Mouse (Mus musculus) heart, embryonic 13.5 days (tissue): ENCODE results near the gene Med25. TPM values are rescaled to one million over a fixed set of nuclear protein-coding genes. Genes with fewer than 3 reads are reported as not detected.

ENCODE experiments used
- ATAC-seq: fragments of 200-750 bp; cut with Nextera tagmentation; 2 replicates; pipeline ENCODE4 v1.8.0; 2017; ENCODE audit warnings: moderate TSS enrichment; ENCODE audit not compliant: insufficient number of reproducible peaks, low FRiP score, low TSS enrichment; ENCODE audit errors: extremely low read depth
- H3K27ac ChIP-seq: fragments of 300-500 bp; sonication (generic); replicated peaks from 2 replicates; pipeline ENCODE4 v1.5.1; 2015; ENCODE audit warnings: moderate library complexity, mild to moderate bottlenecking, inconsistent platforms
- H3K27me3 ChIP-seq: fragments of 300-500 bp; sonication (generic); replicated peaks from 2 replicates; pipeline ENCODE4 v1.6.1; 2015; ENCODE audit warnings: mild to moderate bottlenecking, inconsistent platforms
- H3K36me3 ChIP-seq: fragments of 300-500 bp; sonication (generic); 2 replicates; pipeline ENCODE4 v1.6.1; 2015; ENCODE audit warnings: mild to moderate bottlenecking, inconsistent platforms
- H3K4me1 ChIP-seq: fragments of 300-500 bp; sonication (generic); 2 replicates; pipeline ENCODE4 v1.6.1; 2015; ENCODE audit warnings: inconsistent platforms
- H3K4me2 ChIP-seq: fragments of 300-500 bp; sonication (generic); 2 replicates; pipeline ENCODE4 v1.6.1; 2015; ENCODE audit warnings: inconsistent platforms, mild to moderate bottlenecking, moderate library complexity
- H3K4me3 ChIP-seq: fragments of 300-500 bp; sonication (generic); 2 replicates; pipeline ENCODE4 v1.5.1; 2015; ENCODE audit warnings: moderate library complexity, mild to moderate bottlenecking, inconsistent platforms
- H3K9ac ChIP-seq: fragments of 300-500 bp; sonication (generic); 2 replicates; pipeline ENCODE4 v1.6.1; 2015; ENCODE audit warnings: inconsistent platforms, mild to moderate bottlenecking, moderate library complexity
- H3K9me3 ChIP-seq: fragments of 300-500 bp; sonication (generic); 2 replicates; pipeline ENCODE4 v1.6.1; 2016; ENCODE audit warnings: inconsistent platforms
- WGBS: fragments of 180-500 bp; shearing (Covaris S2); methylation state at CpG from one replicate; pipeline ENCODE4 v1.1.7; 2015; ENCODE audit warnings: mixed read lengths; 5-methylcytosine and 5-hydroxymethylcytosine counted together
- polyA plus RNA-seq: library from polyadenylated mRNA; unstranded; fragments of >200 nt; fragmentation: Nextera tagmentation; extraction: Ambion mirVana; gene quantifications from 2 replicates; pipeline ENCODE4 v1.2.1, GENCODE M21; 2015

Med25 gene
- polyA plus RNA-seq, 1 experiment from 2014 or later: 73.1 TPM

DNA sequence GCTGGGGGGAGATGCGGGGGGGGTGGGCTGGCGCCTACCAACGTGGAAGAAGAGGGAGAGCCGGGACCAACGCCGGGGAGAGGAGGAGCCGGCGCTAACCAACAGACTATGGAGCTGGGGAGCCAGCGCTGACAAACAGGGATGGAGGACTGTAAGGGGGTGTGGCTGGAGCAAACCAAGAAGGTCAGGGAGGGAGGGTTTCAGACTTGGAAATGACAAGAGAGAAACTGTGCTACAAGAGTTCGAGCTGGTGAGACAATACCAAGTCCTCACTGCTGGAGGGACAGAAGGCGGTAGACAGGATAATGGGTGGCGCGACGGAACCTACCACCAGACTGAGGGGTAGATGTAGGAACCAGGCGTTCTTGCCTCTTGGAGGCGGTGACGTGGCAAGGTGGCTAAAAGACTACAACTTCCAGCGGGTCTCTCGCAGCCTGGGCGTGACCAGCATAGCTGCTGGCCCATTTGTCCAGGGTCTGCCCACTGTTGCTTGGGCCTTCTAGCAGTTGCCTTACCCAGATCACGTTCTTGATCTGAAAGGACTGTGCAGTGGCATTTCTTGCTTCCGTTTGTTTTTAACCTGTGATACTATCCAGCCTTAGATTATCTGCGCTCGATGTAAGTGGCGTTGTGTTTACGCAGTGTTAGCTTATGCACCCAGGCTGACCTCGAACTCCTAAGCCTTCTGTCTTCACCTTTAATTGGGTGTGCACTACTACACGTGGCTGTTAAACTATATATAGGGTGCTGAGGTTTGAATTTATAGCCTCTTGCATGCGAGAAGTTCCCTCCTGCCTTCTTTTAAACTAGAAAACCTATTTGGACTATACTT is 22.6 kb downstream of the Med25 start, which contains the start of gene Ptov1:
Gene Ptov1 (minus strand): TSS at position 92 of the 832 bp plus-strand sequence.
- Histone ChIP-seq H3K4me2 (peak within 1 kb of the TSS; percentile 92), H3K27ac (peak within 1 kb of the TSS; percentile 99), H3K9ac (peak within 1 kb of the TSS; percentile 98), H3K4me1 (peaks cover 66% of the 10 kb centered on the region), H3K36me3 (peaks cover 7% of the 10 kb centered on the region), H3K27me3 (no peaks in the 10 kb centered on the region), H3K4me3 (peak within 1 kb of the TSS; percentile 81), H3K9me3 (no peaks in the 10 kb centered on the region)
- 5% methylated on average over 29 of the region's 29 CpGs for WGBS
- ATAC-seq: peak; percentile 82

GRCm38 (mm10) chr7:44868919-44869696 is 23.4 kb downstream of the Med25 start:
- ATAC-seq: peak; percentile 48
- Histone ChIP-seq H3K36me3 (peaks cover 15% of the 10 kb centered on the region), H3K9ac (peak overlapping the region; percentile 98), H3K4me2 (peak overlapping the region; percentile 92), H3K27me3 (no peaks in the 10 kb centered on the region), H3K9me3 (no peaks in the 10 kb centered on the region), H3K27ac (peak overlapping the region; percentile 99), H3K4me1 (peaks cover 73% of the 10 kb centered on the region), H3K4me3 (peak overlapping the region; percentile 81)
- WGBS: under 1% methylated on average over 85 of the region's 108 CpGs

GRCm38 (mm10) chr7:44868465-44868864 is 24.0 kb downstream of the Med25 start:
- peak overlapping the region; percentile 98 for H3K9ac ChIP-seq
- H3K27me3 ChIP-seq: no peaks in the 10 kb centered on the region
- no peak for ATAC-seq
- peak overlapping the region; percentile 92 for H3K4me2 ChIP-seq
- peaks cover 73% of the 10 kb centered on the region for H3K4me1 ChIP-seq
- H3K9me3 ChIP-seq: no peaks in the 10 kb centered on the region
- H3K27ac ChIP-seq: peak overlapping the region; percentile 99
- peaks cover 22% of the 10 kb centered on the region for H3K36me3 ChIP-seq
- WGBS: 6% methylated on average over 16 of the region's 16 CpGs
- peak overlapping the region; percentile 81 for H3K4me3 ChIP-seq

- Histone ChIP-seq H3K27me3 (no peaks in the 10 kb centered on the region), H3K4me3 (peak overlapping the region; percentile 81), H3K27ac (peak overlapping the region; percentile 99; the same call in 1 of the 2 replicates), H3K9ac (peak overlapping the region; percentile 98), H3K4me2 (peak overlapping the region; percentile 92), H3K4me1 (peaks cover 66% of the 10 kb centered on the region), H3K9me3 (no peaks in the 10 kb centered on the region), H3K36me3 (peaks cover 28% of the 10 kb centered on the region)
- no peak for ATAC-seq
- 45% methylated on average over 9 of the region's 9 CpGs for WGBS
Measured at GRCm38 (mm10) chr7:44867802-44868201, 24.7 kb downstream of the Med25 start.

DNA sequence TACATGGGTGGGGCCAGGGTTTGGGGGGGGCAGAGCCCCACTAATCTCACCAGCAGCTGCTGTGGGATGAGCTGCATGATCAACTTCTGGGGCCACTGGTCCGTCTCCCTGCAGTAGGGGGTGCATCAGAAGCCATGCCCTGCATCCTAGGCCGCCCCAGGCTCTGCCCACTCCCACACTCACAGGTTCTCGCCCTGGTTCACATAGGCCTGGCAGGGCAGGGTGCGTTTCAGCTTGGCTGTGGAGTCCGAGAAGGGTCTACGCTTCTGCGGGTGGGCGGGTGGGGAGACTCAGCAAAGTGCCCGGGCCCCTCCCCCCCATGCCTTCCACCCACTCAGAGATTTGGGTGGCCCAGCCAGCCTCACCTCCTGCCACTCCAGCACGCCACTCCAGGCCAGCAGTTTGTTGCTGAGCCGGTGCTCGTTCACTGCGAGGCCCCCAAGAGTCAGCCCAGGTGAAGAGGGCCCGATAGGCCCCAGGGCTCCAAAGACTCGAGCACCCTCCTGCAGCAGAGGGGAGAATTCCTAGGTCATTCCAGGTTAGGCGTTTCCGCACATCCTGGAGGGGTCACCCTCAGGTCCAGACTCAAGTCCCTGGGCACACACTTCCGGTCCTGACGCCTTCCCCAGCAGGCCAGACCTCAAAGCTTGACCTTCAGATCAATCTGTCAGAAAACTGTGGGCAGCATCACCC is 25.4 kb downstream of the Med25 start:
- Histone ChIP-seq H3K9me3 (no peaks in the 10 kb centered on the region), H3K4me2 (peak overlapping the region; percentile 92), H3K4me1 (peaks cover 60% of the 10 kb centered on the region), H3K36me3 (peaks cover 35% of the 10 kb centered on the region), H3K27me3 (no peaks in the 10 kb centered on the region), H3K4me3 (peak overlapping the region; percentile 81), H3K27ac (peak overlapping the region; percentile 77), H3K9ac (peak overlapping the region; percentile 98)
- ATAC-seq: no peak
- 61% methylated on average over 19 of the region's 19 CpGs for WGBS

- peaks cover 42% of the 10 kb centered on the region for H3K36me3 ChIP-seq
- ATAC-seq: 0 out of 2 replicates have a peak, but pooled peaks have one; percentile 0
- H3K4me2 ChIP-seq: peak overlapping the region; percentile 92
- no peaks in the 10 kb centered on the region for H3K9me3 ChIP-seq
- H3K9ac ChIP-seq: peak overlapping the region; percentile 98
- H3K27ac ChIP-seq: peak overlapping the region; percentile 77
- peaks cover 60% of the 10 kb centered on the region for H3K4me1 ChIP-seq
- peak overlapping the region; percentile 81 for H3K4me3 ChIP-seq
- no peaks in the 10 kb centered on the region for H3K27me3 ChIP-seq
- whole genome bisulfite sequencing: 37% methylated on average over 15 of the region's 15 CpGs
Measured at GRCm38 (mm10) chr7:44866276-44867009, 26.1 kb downstream of the Med25 start.

GRCm38 (mm10) chr7:44864595-44865542 is 27.6 kb downstream of the Med25 start:
- H3K4me1 ChIP-seq: peaks cover 61% of the 10 kb centered on the region
- WGBS: 70% methylated on average over 24 of the region's 24 CpGs
- H3K36me3 ChIP-seq: peaks cover 51% of the 10 kb centered on the region
- H3K9me3 ChIP-seq: no peaks in the 10 kb centered on the region
- no peak for ATAC-seq
- peak overlapping the region; percentile 77 for H3K27ac ChIP-seq
- no peak overlapping the region for H3K4me3 ChIP-seq
- H3K9ac ChIP-seq: peak overlapping the region; percentile 98
- no peaks in the 10 kb centered on the region for H3K27me3 ChIP-seq
- peak overlapping the region; percentile 92 for H3K4me2 ChIP-seq

DNA sequence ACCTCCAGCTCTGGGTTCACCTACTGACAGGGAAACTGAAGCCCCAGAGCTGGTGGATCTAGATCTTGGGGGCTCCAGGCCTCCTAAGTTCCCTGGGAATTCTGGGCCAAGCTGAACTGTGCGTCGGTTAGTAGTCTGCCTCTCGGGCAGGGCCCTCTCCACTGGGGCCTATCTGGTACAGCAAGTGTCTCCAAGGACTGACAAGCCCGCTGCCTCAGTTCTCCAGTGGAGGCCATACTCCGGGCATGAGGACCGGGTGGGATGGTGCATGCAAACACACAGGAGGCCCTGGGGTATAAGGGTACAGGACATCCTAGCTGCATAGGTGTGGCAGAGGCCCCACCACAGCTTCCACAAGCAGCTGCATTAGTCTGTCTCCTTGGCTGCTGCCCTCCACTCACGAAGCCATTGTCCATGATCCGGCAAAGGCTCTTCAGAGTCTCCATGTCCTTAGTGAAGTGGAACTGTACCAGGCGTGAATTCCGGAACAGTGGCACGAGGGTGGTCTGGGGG is 28.5 kb downstream of the Med25 start:
- peak overlapping the region; percentile 77 for H3K27ac ChIP-seq
- H3K4me1 ChIP-seq: peaks cover 61% of the 10 kb centered on the region
- H3K4me2 ChIP-seq: no peak overlapping the region
- H3K27me3 ChIP-seq: no peaks in the 10 kb centered on the region
- WGBS: 83% methylated on average over 11 of the region's 11 CpGs
- no peak overlapping the region for H3K4me3 ChIP-seq
- no peaks in the 10 kb centered on the region for H3K9me3 ChIP-seq
- H3K36me3 ChIP-seq: peaks cover 58% of the 10 kb centered on the region
- ATAC-seq: no peak
- H3K9ac ChIP-seq: peak overlapping the region; percentile 98; the same call in 1 of the 2 replicates

DNA sequence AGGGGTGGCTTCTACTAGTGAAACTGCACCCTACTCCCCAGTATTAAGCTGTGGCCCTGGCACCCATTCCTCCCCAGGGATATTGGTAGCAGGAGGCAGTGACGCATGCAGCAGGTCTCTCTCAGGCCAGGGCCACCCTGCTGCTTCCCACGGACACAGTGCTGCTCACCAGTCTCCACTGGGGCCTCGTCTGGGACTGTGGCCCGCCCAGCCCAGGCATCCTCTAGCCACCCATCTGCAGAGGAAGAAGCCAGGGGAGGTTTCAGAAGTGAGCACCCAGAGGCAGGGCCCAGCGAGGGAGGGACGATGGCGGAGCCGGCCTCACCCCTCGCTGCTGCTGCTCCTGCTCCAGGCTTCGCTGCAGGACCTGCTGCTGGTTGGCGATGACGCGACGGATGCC is 29.3 kb downstream of the Med25 start:
- 84% methylated on average over 14 of the region's 14 CpGs for WGBS
- H3K9me3 ChIP-seq: no peaks in the 10 kb centered on the region
- no peak for ATAC-seq
- H3K36me3 ChIP-seq: peaks cover 59% of the 10 kb centered on the region
- H3K4me3 ChIP-seq: no peak overlapping the region
- H3K27ac ChIP-seq: no peak overlapping the region
- H3K4me2 ChIP-seq: no peak overlapping the region
- peaks cover 62% of the 10 kb centered on the region for H3K4me1 ChIP-seq
- H3K9ac ChIP-seq: no peak overlapping the region
- H3K27me3 ChIP-seq: no peaks in the 10 kb centered on the region
